Mouse (Mus musculus) MEL (cell line): Measurements from ENCODE around the gene Thada. TPM values are rescaled to one million over a fixed set of nuclear protein-coding genes. Genes with fewer than 3 reads are reported as not detected.

ENCODE experiments used
- DNase-seq: peaks from one replicate; pipeline ENCODE4 v3.0.0; 2011; ENCODE audit warnings: low read depth, low spot score
- H3K27ac ChIP-seq: 2 replicates; pipeline ENCODE4 v1.5.1; 2012; ENCODE audit warnings: low read depth, mild to moderate bottlenecking, control low read depth, low read length, moderate library complexity; ENCODE audit not compliant: control insufficient read depth
- H3K27me3 ChIP-seq, 2 experiments: fragments of 150-350 bp in 1 of 2; sonication (generic) in 1 of 2; 2 replicates each; pipeline ENCODE4 v1.6.1; 2012; ENCODE audit warnings: low read length in 2 of 2, mild to moderate bottlenecking in 2 of 2, improper control_type of control experiment in 1 of 2, moderate library complexity in 1 of 2; ENCODE audit not compliant: insufficient read depth in 2 of 2, control insufficient read depth in 1 of 2
- H3K36me3 ChIP-seq, 2 experiments: 2 replicates each; pipeline ENCODE4 v1.6.1; 2012 to 2014; ENCODE audit warnings: low read length in 2 of 2, improper control_type of control experiment in 1 of 2, inconsistent platforms in 1 of 2, mild to moderate bottlenecking in 1 of 2; ENCODE audit not compliant: insufficient read depth in 2 of 2, control insufficient read depth in 1 of 2
- H3K4me1 ChIP-seq, 2 experiments: fragments of 150-350 bp in 1 of 2; sonication (generic) in 1 of 2; 2 replicates each; pipeline ENCODE4 v1.6.1; 2012; ENCODE audit warnings: low read length in 2 of 2, improper control_type of control experiment in 1 of 2, mild to moderate bottlenecking in 1 of 2; ENCODE audit not compliant: insufficient read depth in 2 of 2, control insufficient read depth in 1 of 2
- H3K4me3 ChIP-seq, 2 experiments: fragments of 150-350 bp in 1 of 2; sonication (generic) in 1 of 2; 2 replicates each; pipeline ENCODE4 v1.5.1; 2012; ENCODE audit warnings: low read depth in 2 of 2, low read length in 2 of 2, mild to moderate bottlenecking in 2 of 2, moderate library complexity in 2 of 2, control low read depth in 1 of 2, improper control_type of control experiment in 1 of 2; ENCODE audit not compliant: control insufficient read depth in 1 of 2, insufficient read depth in 1 of 2
- H3K79me2 ChIP-seq: 2 replicates; pipeline ENCODE4 v1.6.1; 2012; ENCODE audit warnings: mild to moderate bottlenecking, low read length, moderate library complexity; ENCODE audit not compliant: control insufficient read depth, poor library complexity, insufficient read depth
- H3K9ac ChIP-seq: 2 replicates; pipeline ENCODE4 v1.6.1; 2012; ENCODE audit warnings: low read depth, mild to moderate bottlenecking, control low read depth, low read length, moderate library complexity; ENCODE audit not compliant: control insufficient read depth, poor library complexity, severe bottlenecking
- H3K9me3 ChIP-seq: fragments of 150-350 bp; sonication (generic); replicated peaks from 2 replicates; pipeline ENCODE4 v1.6.1; 2012; ENCODE audit warnings: mild to moderate bottlenecking, low read length, improper control_type of control experiment, moderate library complexity; ENCODE audit not compliant: insufficient read depth
- BHLHE40 ChIP-seq: IDR thresholded peaks from 2 replicates; pipeline ENCODE4 v1.6.1; 2012; ENCODE audit warnings: low read depth, mild to moderate bottlenecking, inconsistent platforms, low read length, improper control_type of control experiment, borderline replicate concordance
- CHD1 ChIP-seq: IDR thresholded peaks from 2 replicates; pipeline ENCODE4 v1.6.1; 2012; ENCODE audit warnings: low read depth, mild to moderate bottlenecking, inconsistent platforms, low read length, improper control_type of control experiment
- CHD2 ChIP-seq: IDR thresholded peaks from 2 replicates; pipeline ENCODE4 v1.6.1; 2011; ENCODE audit warnings: low read length, improper control_type of control experiment
- CTCF ChIP-seq, 3 experiments: IDR thresholded peaks in 2 of 3; conservative IDR thresholded peaks in 1 of 3; 2 replicates each; pipeline ENCODE4 v1.5.1; 2011 to 2012; ENCODE audit warnings: low read length in 3 of 3, low read depth in 2 of 3, mild to moderate bottlenecking in 2 of 3, improper control_type of control experiment in 1 of 3, inconsistent platforms in 1 of 3, mixed read lengths in 1 of 3, moderate library complexity in 1 of 3; ENCODE audit not compliant: control insufficient read depth in 1 of 3, insufficient read depth in 1 of 3, poor library complexity in 1 of 3, severe bottlenecking in 1 of 3
- E2F4 ChIP-seq: IDR thresholded peaks from 2 replicates; pipeline ENCODE4 v1.6.1; 2011; ENCODE audit warnings: low read depth, low read length, improper control_type of control experiment, borderline replicate concordance
- EP300 ChIP-seq, 2 experiments: IDR thresholded peaks; 2 replicates each; pipeline ENCODE4 v1.6.1; 2011; ENCODE audit warnings: improper control_type of control experiment in 2 of 2, low read length in 2 of 2, low read depth in 1 of 2, mild to moderate bottlenecking in 1 of 2
- GATA1 ChIP-seq: IDR thresholded peaks from 2 replicates; pipeline ENCODE4 v1.6.1; 2011; ENCODE audit warnings: low read depth, low read length, improper control_type of control experiment
- HCFC1 ChIP-seq: IDR thresholded peaks from 2 replicates; pipeline ENCODE4 v1.6.1; 2012; ENCODE audit warnings: low read depth, mild to moderate bottlenecking, inconsistent platforms, low read length, improper control_type of control experiment, moderate library complexity
- JUND ChIP-seq: IDR thresholded peaks from 2 replicates; pipeline ENCODE4 v1.6.1; 2011; ENCODE audit warnings: low read depth, mild to moderate bottlenecking, improper control_type of control experiment, low read length
- MAFK ChIP-seq: IDR thresholded peaks from 2 replicates; pipeline ENCODE4 v1.6.1; 2011; ENCODE audit warnings: low read depth, mild to moderate bottlenecking, low read length, improper control_type of control experiment, borderline replicate concordance
- MAX ChIP-seq: IDR thresholded peaks from 2 replicates; pipeline ENCODE4 v1.6.1; 2011; ENCODE audit warnings: low read length, improper control_type of control experiment
- MXI1 ChIP-seq: IDR thresholded peaks from 2 replicates; pipeline ENCODE4 v1.6.1; 2011; ENCODE audit warnings: mild to moderate bottlenecking, low read depth, low read length, improper control_type of control experiment
- MYB ChIP-seq: IDR thresholded peaks from 2 replicates; pipeline ENCODE4 v1.6.1; 2011; ENCODE audit warnings: mild to moderate bottlenecking, low read depth, low read length, improper control_type of control experiment
- MYC ChIP-seq: IDR thresholded peaks from 2 replicates; pipeline ENCODE4 v1.6.1; 2011; ENCODE audit warnings: low read depth, mild to moderate bottlenecking, low read length, improper control_type of control experiment, moderate library complexity
- NELFE ChIP-seq: IDR thresholded peaks from 2 replicates; pipeline ENCODE4 v1.6.1; 2011; ENCODE audit warnings: low read depth, low read length, improper control_type of control experiment
- POLR2AphosphoS2 ChIP-seq: IDR thresholded peaks from 2 replicates; pipeline ENCODE4 v1.6.1; 2011; ENCODE audit warnings: low read length, improper control_type of control experiment
- POLR2AphosphoS5 ChIP-seq: IDR thresholded peaks from 2 replicates; pipeline ENCODE4 v1.6.1; 2012; ENCODE audit warnings: low read depth, borderline replicate concordance, mild to moderate bottlenecking, inconsistent platforms, low read length, moderate library complexity, mixed read lengths
- RAD21 ChIP-seq: IDR thresholded peaks from 2 replicates; pipeline ENCODE4 v1.6.1; 2011; ENCODE audit warnings: mild to moderate bottlenecking, low read depth, low read length, improper control_type of control experiment
- SIN3A ChIP-seq: IDR thresholded peaks from 2 replicates; pipeline ENCODE4 v1.6.1; 2012; ENCODE audit warnings: low read length, improper control_type of control experiment, inconsistent platforms
- SMC3 ChIP-seq: IDR thresholded peaks from 2 replicates; pipeline ENCODE4 v1.6.1; 2011; ENCODE audit warnings: low read depth, low read length, improper control_type of control experiment
- TAL1 ChIP-seq: IDR thresholded peaks from 2 replicates; pipeline ENCODE4 v1.6.1; 2012; ENCODE audit warnings: mild to moderate bottlenecking, inconsistent platforms, low read length, moderate library complexity, mixed read lengths
- UBTF ChIP-seq: IDR thresholded peaks from 2 replicates; pipeline ENCODE4 v1.6.1; 2012; ENCODE audit warnings: low read depth, mild to moderate bottlenecking, inconsistent platforms, low read length, improper control_type of control experiment, moderate library complexity, borderline replicate concordance; ENCODE audit not compliant: insufficient read depth
- USF2 ChIP-seq, 2 experiments: IDR thresholded peaks; 2 replicates each; pipeline ENCODE4 v1.6.1; 2011 to 2012; ENCODE audit warnings: improper control_type of control experiment in 2 of 2, low read length in 2 of 2, borderline replicate concordance in 1 of 2, inconsistent platforms in 1 of 2, low read depth in 1 of 2, mild to moderate bottlenecking in 1 of 2; ENCODE audit not compliant: insufficient read depth in 1 of 2
- ZC3H11A ChIP-seq: IDR thresholded peaks from 2 replicates; pipeline ENCODE4 v1.6.1; 2012; ENCODE audit warnings: low read depth, mild to moderate bottlenecking, inconsistent platforms, low read length, improper control_type of control experiment
- ZMIZ1 ChIP-seq: IDR thresholded peaks from 2 replicates; pipeline ENCODE4 v1.6.1; 2012; ENCODE audit warnings: low read depth, mild to moderate bottlenecking, inconsistent platforms, low read length, improper control_type of control experiment, moderate library complexity
- ZNF384 ChIP-seq: IDR thresholded peaks from 2 replicates; pipeline ENCODE4 v1.6.1; 2012; ENCODE audit warnings: low read depth, mild to moderate bottlenecking, inconsistent platforms, low read length, improper control_type of control experiment
- polyA plus RNA-seq, 2 experiments: library from polyadenylated mRNA; stranded (reverse) in 1 of 2; unstranded in 1 of 2; fragments of >175 nt in 1 of 2; fragments of >200 nt in 1 of 2; gene quantifications; 2 replicates each; pipeline versions ENCODE4 v1.2.1 to v1.2.4; 2012; ENCODE audit warnings: low replicate concordance in 2 of 2, low read depth in 1 of 2; ENCODE audit not compliant: insufficient read length in 2 of 2, insufficient read depth in 1 of 2, missing spikeins in 1 of 2
- total RNA-seq: library from RNA; depleted of rRNA; stranded (reverse); fragments of 300-350 nt; gene quantifications from 2 replicates; pipeline ENCODE4 v1.2.3, GENCODE M21; 2012

Gene Thada
- total and polyA plus RNA-seq, 3 experiments: 19.8 to 20.6 TPM; not detected in 1

DNA sequence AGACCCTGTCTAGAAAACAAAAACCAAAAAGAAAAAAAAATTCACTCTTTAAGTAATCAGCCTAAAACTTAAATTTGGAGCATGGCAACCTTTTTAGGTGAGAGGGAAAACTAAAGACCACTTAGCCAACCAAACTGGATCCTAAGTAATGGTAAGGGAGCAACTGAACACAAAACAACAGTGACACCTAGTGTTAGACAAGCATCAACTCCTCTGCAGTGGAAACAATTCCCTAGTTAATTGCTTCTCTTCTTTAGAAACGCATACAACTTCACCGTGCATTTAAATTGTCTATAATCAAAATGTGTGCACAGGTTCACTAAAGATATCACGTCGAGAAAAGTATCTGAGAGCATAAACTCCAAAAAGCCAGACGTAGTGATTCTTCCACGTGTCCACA, 80.3 kb downstream of the Thada start:
- Histone ChIP-seq H3K79me2 (no peaks in the 10 kb centered on the region), H3K4me3 (no peak overlapping the region), H3K36me3 (peaks cover 0 to 15% of the 10 kb centered on the region in 2 experiments; a peak in 2 of 4 replicates), H3K27ac (no peak overlapping the region), H3K9ac (no peak overlapping the region), H3K4me1 (no peaks in the 10 kb centered on the region), H3K9me3 (no peaks in the 10 kb centered on the region), H3K27me3 (no peaks in the 10 kb centered on the region)
- TF ChIP-seq ZNF384 (no peak), HCFC1 (no peak), MYC (no peak), MAFK (no peak), CHD1 (no peak), SMC3 (peak; percentile 46), RAD21 (peak; percentile 58), CTCF (IDR thresholded peaks at IDR 0.05 in 2 of 3, conservative IDR thresholded peaks at IDR 0.05 in 1 of 3; ENCODE audit: control insufficient read depth in 1 of 3, insufficient read depth in 1 of 3, low read depth in 2 of 3, low read length in 3 of 3, poor library complexity in 1 of 3, severe bottlenecking in 1 of 3) (peak in 2 of 3 experiments; percentile 29 to 62; a peak in 3 of 6 replicates), ZC3H11A (peak; percentile 45), SIN3A (no peak)
- peak; percentile 26 for DNase-seq

DNA sequence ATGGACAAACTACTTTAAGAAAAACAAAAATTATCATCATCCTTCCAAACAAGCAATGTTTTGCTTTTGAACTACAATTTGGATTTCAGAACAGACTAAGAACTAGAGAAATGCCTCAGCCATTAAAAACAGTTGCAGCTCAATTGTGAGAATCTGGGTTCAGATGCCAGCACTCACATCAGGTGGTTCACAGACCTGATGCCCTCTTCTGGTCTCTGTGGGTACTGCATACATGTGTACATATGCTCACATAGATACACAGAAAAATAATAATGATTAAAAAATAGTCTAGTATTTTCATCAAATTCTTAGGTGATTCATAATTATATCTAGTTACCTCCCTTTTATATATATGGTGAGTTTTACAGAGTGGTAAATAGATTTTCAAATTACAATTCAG, 81.3 kb downstream of the Thada start:
- Histone ChIP-seq H3K79me2 (no peaks in the 10 kb centered on the region), H3K4me3 (no peak overlapping the region), H3K27me3 (no peaks in the 10 kb centered on the region), H3K27ac (no peak overlapping the region), H3K4me1 (no peaks in the 10 kb centered on the region), H3K9ac (no peak overlapping the region), H3K9me3 (no peaks in the 10 kb centered on the region), H3K36me3 (peaks cover 0 to 16% of the 10 kb centered on the region in 2 experiments; a peak in 2 of 4 replicates)
- TF ChIP-seq CHD2 (no peak), SMC3 (peak; percentile 36), CTCF (IDR thresholded peaks at IDR 0.05 in 2 of 3, conservative IDR thresholded peaks at IDR 0.05 in 1 of 3; ENCODE audit: control insufficient read depth in 1 of 3, insufficient read depth in 1 of 3, low read depth in 2 of 3, low read length in 3 of 3, poor library complexity in 1 of 3, severe bottlenecking in 1 of 3) (peak in 2 of 3 experiments; percentile 46 to 50; a peak in 4 of 6 replicates), RAD21 (peak; percentile 30)
- peak; percentile 25 for DNase-seq

DNA sequence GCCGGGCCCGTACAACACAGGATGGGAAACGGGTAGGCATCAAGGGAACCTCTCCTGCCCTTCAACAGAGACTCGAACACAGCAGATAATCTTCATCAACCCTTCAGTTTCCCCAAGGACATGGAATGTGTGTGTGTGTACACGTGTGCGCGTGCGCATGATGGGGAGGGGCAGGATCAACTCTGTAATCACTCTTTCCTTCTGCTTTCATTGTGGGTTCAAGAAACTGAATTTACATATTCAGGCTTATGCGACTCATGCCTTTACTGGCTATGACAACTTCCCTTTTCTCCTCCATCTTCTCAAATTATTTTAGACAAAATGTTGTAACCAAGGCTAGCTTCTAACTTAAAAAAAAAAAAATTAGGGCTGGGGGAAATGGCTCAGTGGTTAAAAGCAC, 85.7 kb downstream of the Thada start:
- no peak for DNase-seq
- H3K4me3 ChIP-seq: no peak overlapping the region
- H3K9me3 ChIP-seq: no peaks in the 10 kb centered on the region
- no peaks in the 10 kb centered on the region for H3K27me3 ChIP-seq
- no peak overlapping the region for H3K9ac ChIP-seq
- H3K27ac ChIP-seq: no peak overlapping the region
- H3K36me3 ChIP-seq: peaks cover 0 to 13% of the 10 kb centered on the region in 2 experiments; a peak in 2 of 4 replicates
- peaks cover 0 to 2% of the 10 kb centered on the region in 2 experiments; a peak in 1 of 4 replicates for H3K4me1 ChIP-seq
- no peaks in the 10 kb centered on the region for H3K79me2 ChIP-seq
- TF ChIP-seq USF2 (IDR thresholded peaks at IDR 0.05; ENCODE audit: borderline replicate concordance in 1 of 2, insufficient read depth in 1 of 2, low read depth in 1 of 2, low read length in 2 of 2): no peak
- TF ChIP-seq GATA1: no peak
- TF ChIP-seq POLR2AphosphoS5: no peak
- no peak for TF ChIP-seq MYB
- no peak for TF ChIP-seq MXI1
- TF ChIP-seq JUND: no peak
- TF ChIP-seq BHLHE40: no peak
- TF ChIP-seq POLR2AphosphoS2: no peak
- TF ChIP-seq EP300 (IDR thresholded peaks at IDR 0.05; ENCODE audit: low read depth in 1 of 2, low read length in 2 of 2): no peak
- TF ChIP-seq TAL1: no peak
- TF ChIP-seq ZMIZ1: no peak
- TF ChIP-seq MAX: no peak
- TF ChIP-seq E2F4: no peak
- no peak for TF ChIP-seq HCFC1
- TF ChIP-seq NELFE: no peak
- TF ChIP-seq UBTF: no peak
- TF ChIP-seq, all 39 proteins: peak for 0
